Mouse (Mus musculus): ENCODE data around the gene Pih1h3b. TPM values are rescaled to one million over a fixed set of nuclear protein-coding genes. Genes with fewer than 3 reads are reported as not detected.

Pih1h3b gene
- not detected in 2 replicates for total RNA-seq (2017)

DNA sequence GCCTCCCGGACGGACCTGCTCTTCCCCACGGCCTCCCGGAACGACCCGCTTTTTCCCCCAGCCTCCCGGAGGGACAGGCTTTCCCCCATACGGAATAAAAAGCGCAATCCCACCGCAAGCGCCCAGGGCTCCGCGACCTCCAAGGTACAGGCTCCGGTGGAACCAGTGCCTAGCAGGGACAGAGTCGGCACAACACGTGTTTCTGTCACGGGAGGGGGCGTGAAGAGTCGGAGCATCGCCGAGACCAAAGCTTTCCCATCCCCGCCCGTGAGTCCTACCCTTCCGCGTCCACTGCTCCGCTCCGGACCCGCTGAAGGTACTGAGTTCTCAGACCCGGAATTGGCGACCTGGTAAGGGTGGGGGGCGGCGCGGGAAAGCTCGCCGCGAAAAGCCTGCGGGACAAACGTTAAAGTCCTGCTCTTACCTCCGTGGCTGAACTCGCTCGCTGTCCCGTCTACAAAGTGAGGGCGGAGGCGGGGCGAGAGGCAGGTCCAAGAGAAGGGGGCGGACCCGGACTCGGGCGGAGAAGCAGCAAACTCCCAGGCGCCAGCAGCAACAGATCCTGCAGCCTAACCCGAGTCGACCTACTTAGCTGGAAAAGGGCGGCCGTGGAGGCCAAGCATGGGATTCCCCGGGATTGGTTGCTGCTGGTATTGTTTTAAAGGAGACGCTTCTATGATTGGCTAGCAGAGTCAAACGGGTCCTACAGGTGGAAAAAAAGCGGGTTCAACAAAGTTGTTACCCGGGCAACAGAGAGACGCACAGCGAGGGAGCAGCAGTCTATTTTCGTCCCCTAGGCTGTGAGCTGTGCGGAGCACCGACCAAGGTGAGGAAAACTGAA lies at the start of gene Pih1h3b, which contains the start of gene Nup62cl:
Pih1h3b (plus strand) TSS at position 745 of the 841 bp plus-strand sequence.
Nup62cl (minus strand) TSS at position 578 of the 841 bp plus-strand sequence.
- 0 out of 2 replicates have a peak, but pooled peaks have one; percentile 23 for ATAC-seq (ENCODE audit: extremely low read depth, insufficient number of reproducible peaks, low FRiP score, poor library complexity, severe bottlenecking)

DNA sequence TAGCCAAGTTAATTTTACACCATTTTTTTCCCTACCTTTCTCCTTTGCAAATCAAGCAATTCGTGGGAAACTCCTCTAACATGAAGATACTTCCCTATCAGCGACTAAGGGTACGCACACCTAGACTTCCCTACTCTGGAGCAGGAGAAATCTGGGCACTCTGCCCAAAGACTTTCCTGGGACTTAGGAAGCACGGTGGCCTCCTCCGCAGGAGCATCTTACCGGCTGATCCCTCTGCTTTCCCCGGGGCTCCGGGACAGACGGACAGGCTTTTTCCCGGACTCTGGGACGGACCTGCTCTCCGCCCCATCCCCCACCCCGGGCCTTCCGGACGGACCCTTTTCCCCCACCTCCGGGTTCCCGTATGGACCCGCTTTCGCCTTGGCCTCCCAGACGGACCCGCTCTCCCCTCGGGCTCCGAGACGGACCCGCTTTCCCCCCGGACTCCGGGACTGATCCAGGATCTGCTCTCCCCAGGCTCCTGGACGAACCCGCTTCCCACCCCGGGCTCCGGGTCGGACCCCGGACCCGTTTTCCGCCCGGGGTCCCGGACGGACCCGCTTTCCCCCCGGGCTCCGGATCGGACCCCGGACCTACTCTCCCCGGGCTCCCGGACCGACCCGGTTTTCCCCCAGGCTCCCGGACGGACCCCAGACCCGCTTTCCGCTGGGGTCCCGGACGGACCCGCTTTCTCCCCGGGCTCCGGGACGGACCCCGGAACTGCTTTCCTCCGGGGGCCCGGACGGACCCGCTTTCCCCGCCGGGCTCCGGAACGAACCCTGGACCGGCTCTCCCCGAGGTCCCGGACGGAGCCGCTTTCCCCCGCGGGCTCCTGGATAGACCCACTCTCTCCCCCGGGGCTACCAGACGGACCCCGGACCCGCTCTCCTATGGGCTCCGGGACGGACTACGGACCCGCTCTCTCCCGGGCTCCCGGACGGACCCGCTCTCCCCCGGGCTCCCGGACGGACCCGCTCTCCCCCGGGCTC lies 1.5 kb upstream of the Pih1h3b start:
- no peak for ATAC-seq (ENCODE audit: extremely low read depth, insufficient number of reproducible peaks, low FRiP score, poor library complexity, severe bottlenecking)

- no peak for ATAC-seq (ENCODE audit: extremely low read depth, insufficient number of reproducible peaks, low FRiP score, poor library complexity, severe bottlenecking)
Measured at GRCm38 (mm10) chrX:140082535-140082934, 19.9 kb downstream of the Pih1h3b start.

DNA sequence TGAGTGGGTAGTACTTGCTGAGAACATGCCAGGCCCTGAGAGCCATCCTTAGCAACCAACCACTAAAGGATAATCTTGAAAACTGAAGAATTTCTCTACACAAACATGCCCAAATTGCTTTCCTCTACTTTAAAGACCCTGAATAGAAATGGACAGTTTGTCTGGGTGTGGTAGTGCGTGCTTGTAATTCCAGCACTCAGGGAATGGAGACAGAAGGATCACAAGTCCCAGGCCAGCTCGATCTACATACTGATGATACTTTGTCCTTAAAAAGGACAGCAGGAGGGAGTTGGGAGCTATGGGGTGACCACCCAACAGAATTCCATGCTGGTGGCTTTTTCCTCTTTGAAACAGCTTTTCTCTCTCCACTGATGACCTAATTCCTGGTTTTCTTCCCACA lies 31.4 kb downstream of the Pih1h3b start:
- no peak for ATAC-seq (ENCODE audit: extremely low read depth, insufficient number of reproducible peaks, low FRiP score, poor library complexity, severe bottlenecking)

Other genes starting within 250 kb of the Pih1h3b start
- 0.47 TPM in 1 of 2 replicates, not detected in the other for gene Morc4, start 191.2 kb upstream of the Pih1h3b start, total RNA-seq (2017)
- gene Rbm41, start 64.3 kb upstream of the Pih1h3b start, total RNA-seq (2017) = 16.3 and 18.2 TPM in 2 replicates
- not detected in 2 replicates for gene Nup62cl, start 167 bp upstream of the Pih1h3b start, total RNA-seq (2017)

Data from neutrophil, adult 5-6 weeks (primary cell).